Mouse (Mus musculus): Measurements from ENCODE around the gene Cldn10. TPM values are rescaled to one million over a fixed set of nuclear protein-coding genes. Genes with fewer than 3 reads are reported as not detected.

The Cldn10 gene
- total RNA-seq, 1 experiment from 2014 or later = not detected

- no peak for ATAC-seq (replicated peaks in 1 of 2; ENCODE audit: insufficient read depth in 1 of 2, low FRiP score in 2 of 2, low TSS enrichment in 1 of 2, low read depth in 1 of 2, poor library complexity in 2 of 2, severe bottlenecking in 2 of 2)
These were observed 51.7 kb downstream of the Cldn10 start for GRCm38 (mm10) chr14:118839416-118839815.

GRCm38 (mm10) chr14:118840027-118840426 is 52.3 kb downstream of the Cldn10 start:
- no peak for ATAC-seq (replicated peaks in 1 of 2; ENCODE audit: insufficient read depth in 1 of 2, low FRiP score in 2 of 2, low TSS enrichment in 1 of 2, low read depth in 1 of 2, poor library complexity in 2 of 2, severe bottlenecking in 2 of 2)

DNA sequence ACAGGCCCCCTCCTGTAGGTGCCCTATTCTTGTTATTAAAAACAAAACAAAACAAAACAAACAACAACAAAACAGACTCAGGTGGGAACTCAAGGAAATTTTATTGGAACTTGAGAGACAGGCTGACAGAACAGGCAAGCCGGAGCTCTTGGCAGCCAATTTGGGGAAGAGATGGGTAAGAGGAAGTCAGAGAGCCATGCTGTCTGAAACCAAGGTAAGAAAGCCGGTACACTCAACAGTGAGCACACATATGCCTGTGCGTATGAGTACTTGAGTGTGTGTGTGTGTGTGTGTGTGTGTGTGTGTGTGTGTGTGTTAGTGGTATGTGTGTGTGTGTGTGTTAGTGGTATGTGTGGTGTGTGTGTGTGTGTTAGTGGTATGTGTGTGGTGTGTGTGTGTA is 54.6 kb downstream of the Cldn10 start:
- ATAC-seq (replicated peaks in 1 of 2; ENCODE audit: insufficient read depth in 1 of 2, low FRiP score in 2 of 2, low TSS enrichment in 1 of 2, low read depth in 1 of 2, poor library complexity in 2 of 2, severe bottlenecking in 2 of 2) = peak; percentile 53 to 65

DNA sequence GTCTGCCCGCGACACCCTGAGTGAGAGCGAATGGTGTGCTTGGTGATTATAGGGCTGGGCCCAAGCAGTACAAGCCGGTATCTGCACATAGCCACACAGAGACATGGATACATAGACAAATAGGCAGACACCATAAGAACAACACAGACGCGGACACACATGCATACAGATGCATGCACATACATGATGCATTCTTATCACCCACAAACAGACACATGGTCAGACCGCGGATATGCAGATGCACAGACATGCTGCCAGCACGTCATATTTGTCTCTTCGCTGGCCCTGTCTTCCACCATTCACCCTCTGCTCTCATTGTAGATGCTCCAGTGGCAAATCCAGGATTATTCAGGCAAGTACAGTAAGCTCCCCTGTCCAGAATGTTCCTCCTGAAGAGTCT is 59.1 kb downstream of the Cldn10 start:
- no peak for ATAC-seq (replicated peaks in 1 of 2; ENCODE audit: insufficient read depth in 1 of 2, low FRiP score in 2 of 2, low TSS enrichment in 1 of 2, low read depth in 1 of 2, poor library complexity in 2 of 2, severe bottlenecking in 2 of 2)

- ATAC-seq (replicated peaks in 1 of 2; ENCODE audit: insufficient read depth in 1 of 2, low FRiP score in 2 of 2, low TSS enrichment in 1 of 2, low read depth in 1 of 2, poor library complexity in 2 of 2, severe bottlenecking in 2 of 2) = no peak
These were observed 60.5 kb downstream of the Cldn10 start for GRCm38 (mm10) chr14:118848171-118848570.

- peak; percentile 17 to 39; a peak in 3 of 4 replicates for ATAC-seq (replicated peaks in 1 of 2; ENCODE audit: insufficient read depth in 1 of 2, low FRiP score in 2 of 2, low TSS enrichment in 1 of 2, low read depth in 1 of 2, poor library complexity in 2 of 2, severe bottlenecking in 2 of 2)
These were observed 62.4 kb downstream of the Cldn10 start for GRCm38 (mm10) chr14:118850011-118850695.

- ATAC-seq (replicated peaks in 1 of 2; ENCODE audit: insufficient read depth in 1 of 2, low FRiP score in 2 of 2, low TSS enrichment in 1 of 2, low read depth in 1 of 2, poor library complexity in 2 of 2, severe bottlenecking in 2 of 2) = 0 out of 4 replicates have a peak, but pooled peaks of 1 of the 2 experiments have one; percentile 23
These were observed 63.0 kb downstream of the Cldn10 start for GRCm38 (mm10) chr14:118850696-118851035.

DNA sequence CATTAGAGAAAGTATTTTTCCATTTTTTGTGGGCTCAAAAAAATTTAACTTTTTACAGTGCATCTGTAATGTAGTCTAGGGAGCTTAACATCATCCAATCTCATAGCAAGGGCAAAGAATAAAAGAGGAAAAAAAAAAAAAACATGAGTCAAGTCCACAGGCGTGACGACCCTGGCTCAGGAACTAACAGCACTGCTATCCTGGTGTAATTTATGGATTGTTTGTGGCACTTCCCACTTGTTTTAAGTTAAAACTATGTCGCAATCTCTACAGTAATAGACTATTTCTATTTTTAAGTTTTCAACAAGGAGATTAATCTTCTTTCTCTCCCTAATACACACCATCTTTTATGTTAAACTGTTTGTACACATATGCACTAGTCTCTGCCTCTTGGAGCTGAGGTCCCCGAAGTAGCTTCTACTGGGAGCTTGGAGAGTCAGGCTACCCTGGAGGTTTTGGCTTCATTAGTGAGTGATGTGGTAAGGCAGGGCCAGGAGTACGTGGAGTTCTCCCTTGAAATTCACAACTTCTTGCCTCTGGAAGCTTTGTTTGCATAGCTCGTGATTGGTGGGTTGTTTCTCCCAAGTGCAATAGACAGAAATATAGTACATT is 63.9 kb downstream of the Cldn10 start:
- ATAC-seq (replicated peaks in 1 of 2; ENCODE audit: insufficient read depth in 1 of 2, low FRiP score in 2 of 2, low TSS enrichment in 1 of 2, low read depth in 1 of 2, poor library complexity in 2 of 2, severe bottlenecking in 2 of 2) = no peak

DNA sequence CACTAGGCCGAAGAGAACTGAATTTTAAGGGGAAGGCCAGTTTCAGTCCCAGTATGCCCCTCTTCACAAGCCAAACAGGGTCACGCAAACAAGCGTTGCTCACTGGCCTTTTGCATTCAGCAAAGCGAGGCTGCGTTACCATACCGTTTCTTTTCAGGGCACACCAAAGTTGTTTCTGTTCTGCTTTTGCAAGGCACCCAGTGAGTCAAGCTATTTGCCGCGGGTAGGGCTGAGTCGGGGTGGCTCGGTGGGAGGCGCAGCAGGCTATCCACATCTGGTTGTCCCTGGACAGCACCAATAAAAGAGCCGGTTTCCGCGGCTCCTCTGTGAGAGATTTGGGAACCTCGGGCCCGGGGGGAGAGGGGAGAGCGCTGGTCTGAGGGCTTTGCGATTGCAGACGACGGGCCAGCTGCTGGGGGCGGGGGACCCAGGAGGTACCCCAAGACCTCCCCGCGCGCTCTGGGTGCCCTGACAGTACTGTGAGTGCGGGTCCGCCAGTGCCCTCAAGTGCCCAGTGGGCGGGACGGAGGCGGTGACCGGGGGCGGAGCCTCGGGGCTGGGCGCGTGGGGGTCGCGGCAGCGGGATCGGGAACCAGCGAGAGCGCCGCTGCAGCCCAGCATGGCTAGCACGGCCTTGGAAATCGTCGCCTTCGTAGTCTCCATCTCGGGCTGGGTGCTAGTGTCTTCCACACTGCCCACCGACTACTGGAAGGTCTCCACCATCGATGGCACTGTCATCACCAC is 66.8 kb downstream of the Cldn10 start:
- ATAC-seq (replicated peaks in 1 of 2; ENCODE audit: insufficient read depth in 1 of 2, low FRiP score in 2 of 2, low TSS enrichment in 1 of 2, low read depth in 1 of 2, poor library complexity in 2 of 2, severe bottlenecking in 2 of 2) = peak; percentile 74 to 76

DNA sequence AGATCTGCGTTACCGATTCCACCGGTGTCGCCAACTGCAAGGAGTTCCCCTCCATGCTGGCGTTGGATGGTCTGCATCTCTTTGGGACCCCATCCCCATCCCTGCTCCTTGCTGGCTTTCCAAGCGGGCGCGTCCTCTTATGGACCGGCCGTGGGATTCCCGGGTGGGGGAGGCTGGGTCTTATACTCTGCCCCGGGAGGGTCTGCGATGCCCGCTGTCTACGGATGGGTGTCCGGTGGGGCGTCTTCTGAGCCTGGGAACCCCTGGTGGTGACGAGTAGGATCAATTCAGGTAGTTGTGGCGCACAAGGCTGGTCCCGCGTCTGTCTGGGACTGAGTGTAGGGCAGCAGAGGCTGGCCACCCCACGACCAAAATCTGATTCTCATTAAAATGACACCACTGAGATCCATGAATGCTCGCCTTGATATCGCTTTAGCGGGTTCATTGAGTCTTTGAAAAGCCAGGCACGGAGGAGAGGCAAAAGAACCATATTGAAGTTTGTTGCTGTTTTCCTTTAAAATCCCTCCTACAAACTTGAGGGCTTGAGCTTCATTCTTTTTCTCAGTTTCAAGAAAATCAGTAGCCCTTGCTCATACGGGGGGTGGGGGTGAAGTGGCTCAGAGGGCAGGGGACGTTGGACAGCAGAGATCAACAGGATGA is 67.6 kb downstream of the Cldn10 start:
- peak; percentile 25 to 54; a peak in 3 of 4 replicates for ATAC-seq (replicated peaks in 1 of 2; ENCODE audit: insufficient read depth in 1 of 2, low FRiP score in 2 of 2, low TSS enrichment in 1 of 2, low read depth in 1 of 2, poor library complexity in 2 of 2, severe bottlenecking in 2 of 2)

DNA sequence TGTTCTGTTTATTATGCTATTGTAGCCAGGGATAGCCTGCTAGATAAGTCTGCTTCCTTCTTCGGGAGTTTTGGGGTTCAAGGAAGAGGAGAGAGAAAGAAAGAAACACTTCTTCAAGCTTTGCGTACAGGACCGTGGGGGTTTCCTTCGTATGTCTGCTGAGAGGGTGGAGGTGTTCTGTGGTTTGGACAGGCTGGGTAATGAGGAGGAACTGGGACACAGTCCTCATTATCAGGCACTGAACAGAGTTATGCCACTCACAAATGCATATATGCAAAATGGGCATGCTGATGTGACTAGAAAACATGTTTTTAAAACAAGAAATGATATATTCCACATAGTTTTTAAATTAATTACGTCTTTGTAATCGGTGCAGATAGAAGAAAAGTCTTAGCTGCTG is 68.9 kb downstream of the Cldn10 start:
- ATAC-seq (replicated peaks in 1 of 2; ENCODE audit: insufficient read depth in 1 of 2, low FRiP score in 2 of 2, low TSS enrichment in 1 of 2, low read depth in 1 of 2, poor library complexity in 2 of 2, severe bottlenecking in 2 of 2) = no peak

GRCm38 (mm10) chr14:118858318-118858717 is 70.6 kb downstream of the Cldn10 start:
- no peak for ATAC-seq (replicated peaks in 1 of 2; ENCODE audit: insufficient read depth in 1 of 2, low FRiP score in 2 of 2, low TSS enrichment in 1 of 2, low read depth in 1 of 2, poor library complexity in 2 of 2, severe bottlenecking in 2 of 2)

GRCm38 (mm10) chr14:118862253-118862652 is 74.5 kb downstream of the Cldn10 start:
- ATAC-seq (replicated peaks in 1 of 2; ENCODE audit: insufficient read depth in 1 of 2, low FRiP score in 2 of 2, low TSS enrichment in 1 of 2, low read depth in 1 of 2, poor library complexity in 2 of 2, severe bottlenecking in 2 of 2) = no peak

DNA sequence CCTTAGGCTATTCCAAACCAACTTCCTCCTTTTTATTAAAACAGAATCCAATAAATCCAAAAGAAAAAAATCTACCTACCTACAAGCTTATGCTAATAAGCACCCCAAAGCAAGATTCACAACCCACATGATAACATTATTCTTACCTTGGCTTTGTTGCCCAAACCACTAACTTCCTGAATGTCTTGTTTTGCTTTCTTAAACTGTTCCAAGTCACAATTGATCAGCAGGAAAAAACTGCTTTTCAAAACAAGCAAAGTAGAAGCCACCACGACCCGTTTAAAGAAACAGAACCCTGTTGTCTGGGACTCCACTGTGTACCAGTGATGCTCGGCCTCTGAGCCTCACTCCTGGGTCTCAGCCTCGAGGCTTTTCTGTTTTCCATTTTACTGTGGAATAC is 77.2 kb downstream of the Cldn10 start:
- ATAC-seq (replicated peaks in 1 of 2; ENCODE audit: insufficient read depth in 1 of 2, low FRiP score in 2 of 2, low TSS enrichment in 1 of 2, low read depth in 1 of 2, poor library complexity in 2 of 2, severe bottlenecking in 2 of 2) = peak in 1 of 2 experiments; percentile 9; a peak in 1 of 4 replicates

GRCm38 (mm10) chr14:118866014-118866811 is 78.5 kb downstream of the Cldn10 start:
- ATAC-seq (replicated peaks in 1 of 2; ENCODE audit: insufficient read depth in 1 of 2, low FRiP score in 2 of 2, low TSS enrichment in 1 of 2, low read depth in 1 of 2, poor library complexity in 2 of 2, severe bottlenecking in 2 of 2) = no peak

DNA sequence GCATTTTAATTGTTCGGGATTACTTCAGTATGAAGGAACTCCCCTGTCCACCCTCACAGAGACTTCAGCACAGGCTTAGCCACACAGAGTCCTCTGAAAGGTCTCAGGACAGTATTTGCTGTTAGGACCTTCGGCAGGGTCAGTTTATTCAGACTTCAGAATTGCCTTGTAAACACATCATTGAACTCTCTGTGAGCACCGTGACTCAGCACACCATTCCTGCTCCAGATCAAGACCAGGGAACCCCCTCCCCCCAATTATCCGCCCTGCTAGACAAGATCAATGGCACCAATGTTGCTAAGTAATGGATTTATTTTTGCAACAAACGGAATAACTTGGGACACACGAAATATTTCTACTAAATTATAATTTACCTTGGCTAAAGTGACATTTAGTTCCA is 79.7 kb downstream of the Cldn10 start:
- no peak for ATAC-seq (replicated peaks in 1 of 2; ENCODE audit: insufficient read depth in 1 of 2, low FRiP score in 2 of 2, low TSS enrichment in 1 of 2, low read depth in 1 of 2, poor library complexity in 2 of 2, severe bottlenecking in 2 of 2)

GRCm38 (mm10) chr14:118868102-118868724 is 80.5 kb downstream of the Cldn10 start:
- no peak for ATAC-seq (replicated peaks in 1 of 2; ENCODE audit: insufficient read depth in 1 of 2, low FRiP score in 2 of 2, low TSS enrichment in 1 of 2, low read depth in 1 of 2, poor library complexity in 2 of 2, severe bottlenecking in 2 of 2)

All from hematopoietic stem cell, adult 5-6 weeks (primary cell).